Mouse (Mus musculus) spleen, embryonic (tissue): ENCODE data around the gene Trim2.

Experiments used
- CTCF ChIA-PET: fragments of 350-600 bp; sonication (Branson Sonifier 250); formaldehyde crosslinking; loops from one replicate; lab custom pipeline; 2022; lab: Charles Lee

Trim2 gene

DNA sequence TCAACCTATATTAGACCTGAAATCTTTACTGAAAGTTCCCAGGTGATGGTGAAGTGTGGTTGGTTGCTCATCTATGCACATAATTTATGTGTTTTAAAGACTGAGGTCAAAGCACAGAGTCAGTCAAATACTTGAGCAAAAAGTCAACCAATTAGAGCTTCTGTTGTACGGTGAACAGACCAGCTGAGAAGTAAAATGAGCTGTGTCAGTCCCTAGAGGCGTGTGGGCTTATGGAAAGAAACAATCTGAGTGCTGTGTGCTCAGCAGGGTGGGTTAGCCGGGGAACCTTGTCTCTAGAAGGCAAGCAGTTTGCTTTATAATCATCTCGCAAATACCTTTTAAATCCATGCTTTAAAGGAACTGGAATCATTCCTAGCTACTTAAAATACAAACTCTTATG, 149.7 kb downstream of the Trim2 start:
- CTCF ChIA-PET, result no interaction called here

DNA sequence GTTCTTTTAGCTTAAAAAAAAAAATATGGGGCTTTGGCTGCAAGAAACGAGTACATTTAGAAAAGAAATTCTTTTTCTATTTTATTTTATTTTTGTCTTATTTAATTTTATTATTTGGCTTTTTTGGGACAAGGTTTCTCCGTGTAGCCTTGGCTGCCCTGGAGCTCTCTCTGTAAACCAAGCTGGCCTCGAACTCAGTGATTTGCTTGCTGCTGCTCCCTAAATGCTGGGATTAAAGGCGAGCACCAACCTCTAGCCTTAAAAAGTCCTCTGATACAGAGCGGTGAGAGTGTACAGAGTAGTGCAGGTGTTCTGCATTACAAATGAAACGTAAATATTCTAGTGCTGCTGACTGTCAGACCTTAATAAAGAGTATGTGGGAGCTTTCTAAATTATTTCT, 150.6 kb downstream of the Trim2 start:
- CTCF ChIA-PET, result interaction anchor here (0.6 to 0.9 kb wide), 2 partner anchors 209 to 1083 kb away, joined by 3 to 5 read pairs; no protein-coding TSS in a partner anchor

DNA sequence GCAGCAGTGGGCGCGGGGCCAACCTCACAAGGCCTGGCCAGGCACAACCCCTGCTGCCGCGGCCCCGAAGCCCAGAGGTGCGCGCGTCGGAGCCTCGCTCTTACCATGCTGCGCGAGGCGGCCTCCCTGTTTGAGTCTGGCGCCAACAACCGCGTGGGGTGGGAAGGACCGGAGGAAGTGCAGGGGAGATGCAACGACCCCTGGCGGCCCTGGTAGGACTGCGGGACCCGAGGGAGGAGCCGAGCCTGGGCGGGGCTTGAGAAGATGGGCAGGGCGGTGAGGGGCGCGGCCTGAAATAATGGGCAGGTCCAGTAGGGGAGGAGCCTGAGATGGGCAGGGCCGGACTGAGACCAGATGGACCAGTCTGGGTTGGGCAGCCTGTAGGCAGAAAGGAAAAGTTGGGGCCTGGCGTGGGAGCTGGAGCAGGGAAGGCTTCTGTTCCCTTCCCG, 151.1 kb downstream of the Trim2 start, which contains the start of gene Mnd1:
Mnd1 (minus strand) TSS at position 229 of the 449 bp plus-strand sequence.
- CTCF ChIA-PET, result interaction anchor here (0.6 to 0.9 kb wide), 2 partner anchors 208 to 1083 kb away, joined by 3 to 5 read pairs; no protein-coding TSS in a partner anchor

DNA sequence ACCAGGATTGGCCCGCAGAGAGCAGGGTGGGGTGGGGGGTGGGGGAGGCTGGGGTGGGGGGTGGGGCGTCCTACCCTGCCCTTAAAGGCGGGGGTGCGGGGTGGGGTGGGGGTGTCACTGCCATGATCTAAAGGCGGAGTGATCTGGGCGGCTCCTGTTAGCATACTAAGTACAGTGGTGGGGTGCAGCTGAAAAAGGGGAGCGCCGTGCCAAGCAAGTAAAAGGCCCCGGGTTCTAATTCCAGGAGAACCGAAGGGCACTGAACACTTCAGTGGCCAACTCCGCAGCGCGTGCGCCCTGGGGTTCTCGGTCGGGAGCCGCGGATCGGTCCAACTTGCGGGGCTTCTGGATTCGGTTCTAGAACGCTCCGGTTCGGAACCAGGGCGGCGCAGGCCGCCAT, 151.5 kb downstream of the Trim2 start:
- CTCF ChIA-PET, result no interaction called here

DNA sequence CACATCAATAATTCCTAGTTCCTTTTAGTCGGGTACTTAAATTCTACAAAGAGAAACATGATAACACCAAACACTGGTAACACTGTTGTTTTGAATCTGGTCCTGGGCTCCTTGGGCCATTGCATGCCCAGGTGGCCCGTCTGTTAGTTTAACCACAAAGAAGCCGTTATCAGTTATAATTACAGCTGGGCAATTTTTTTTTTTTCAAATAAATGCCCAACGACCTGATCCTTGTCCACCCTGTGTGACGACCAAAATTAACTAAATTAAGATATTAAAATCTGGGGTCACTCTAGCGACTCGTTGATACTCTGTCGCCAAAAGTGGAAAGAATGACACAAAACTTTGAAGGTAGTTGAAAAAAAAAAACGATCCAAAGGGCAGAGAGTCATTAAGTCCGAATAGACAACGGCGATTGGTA, 151.9 kb downstream of the Trim2 start:
- CTCF ChIA-PET, result interaction anchor here (0.7 kb wide), 1 partner anchor 24 kb away, joined by 3 read pairs; no protein-coding TSS in a partner anchor

DNA sequence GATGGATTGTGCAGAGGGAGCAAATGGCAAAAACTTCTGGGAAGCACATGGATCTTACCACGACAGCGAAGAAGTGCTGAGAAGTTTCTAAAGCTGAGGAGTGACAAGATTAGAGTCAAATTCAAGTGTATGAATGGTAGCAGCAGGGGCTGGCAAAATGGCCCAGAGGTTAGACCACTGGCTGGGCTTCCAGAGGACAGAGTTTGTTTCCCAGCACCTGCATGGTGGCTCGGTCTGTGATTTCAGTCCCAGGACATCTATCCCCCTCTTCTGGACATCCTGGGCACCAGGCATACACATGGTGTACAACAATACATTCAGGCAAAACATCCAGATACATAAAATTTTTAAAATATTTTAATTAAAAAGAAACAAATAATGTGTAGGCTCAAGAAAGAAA, 156.8 kb downstream of the Trim2 start:
- CTCF ChIA-PET, result no interaction called here

DNA sequence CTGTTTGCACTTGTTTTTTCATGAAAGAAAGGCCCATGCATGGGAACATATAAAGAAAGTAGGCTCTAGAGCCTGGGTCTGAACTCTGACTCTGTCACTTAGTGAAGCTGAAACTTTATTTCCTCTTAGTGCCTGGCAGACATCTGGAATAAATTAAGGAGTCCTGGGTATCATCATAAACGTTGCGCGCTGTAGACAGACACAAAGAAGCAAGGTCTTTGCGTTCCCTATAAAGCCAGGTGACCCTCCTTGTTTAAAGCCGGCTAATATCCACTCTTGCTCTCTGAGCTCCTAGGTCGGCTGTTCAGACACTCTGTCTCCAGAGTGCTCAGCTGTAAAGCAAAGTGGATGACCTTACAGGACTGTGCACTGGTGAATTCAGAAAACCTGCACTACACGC, 165.7 kb downstream of the Trim2 start:
- CTCF ChIA-PET, result interaction anchor here (0.6 kb wide), 1 partner anchor 98 kb away, joined by 3 read pairs; no protein-coding TSS in a partner anchor

DNA sequence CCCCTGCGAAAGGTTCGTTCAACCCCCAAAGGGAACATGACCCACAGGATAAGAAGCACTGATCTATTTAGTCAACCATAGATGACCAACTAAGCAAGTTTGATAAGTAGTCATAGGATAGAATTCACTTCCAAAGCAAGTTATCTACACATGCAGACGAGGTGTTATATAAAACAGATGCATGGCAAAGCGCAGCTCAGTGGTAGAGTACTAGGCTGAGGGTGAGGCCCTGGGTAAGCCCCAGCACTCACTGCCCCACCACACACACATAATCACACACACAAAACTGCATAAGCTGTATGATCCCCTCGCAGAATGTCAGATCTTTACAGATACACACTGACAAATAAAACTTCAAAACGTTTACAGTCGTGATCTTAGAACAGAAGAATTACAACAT, 170.2 kb downstream of the Trim2 start:
- CTCF ChIA-PET, result interaction anchor here (0.7 kb wide), 1 partner anchor 14 kb away, joined by 4 read pairs; no protein-coding TSS in a partner anchor

DNA sequence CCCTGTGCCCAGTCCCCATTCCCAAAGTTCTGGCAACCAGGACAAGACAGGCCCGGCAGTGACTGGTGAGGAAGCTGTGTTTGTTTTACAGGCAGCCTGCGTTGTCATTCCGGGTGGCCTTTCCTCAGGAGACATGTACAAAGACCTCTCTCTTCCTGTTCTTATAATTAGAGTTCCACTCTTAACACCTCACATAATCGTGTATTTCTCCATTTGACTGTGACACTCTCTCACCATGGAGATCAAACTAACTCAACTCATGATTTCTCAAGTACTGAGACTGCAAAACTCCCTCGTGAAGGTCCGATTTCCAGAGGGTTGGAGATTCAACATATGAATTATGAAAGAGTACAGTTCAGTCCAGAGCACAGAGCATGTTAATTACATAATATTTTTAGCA, 170.7 kb downstream of the Trim2 start:
- CTCF ChIA-PET, result interaction anchor here (0.7 kb wide), 1 partner anchor 209 kb away, joined by 4 read pairs; no protein-coding TSS in a partner anchor

DNA sequence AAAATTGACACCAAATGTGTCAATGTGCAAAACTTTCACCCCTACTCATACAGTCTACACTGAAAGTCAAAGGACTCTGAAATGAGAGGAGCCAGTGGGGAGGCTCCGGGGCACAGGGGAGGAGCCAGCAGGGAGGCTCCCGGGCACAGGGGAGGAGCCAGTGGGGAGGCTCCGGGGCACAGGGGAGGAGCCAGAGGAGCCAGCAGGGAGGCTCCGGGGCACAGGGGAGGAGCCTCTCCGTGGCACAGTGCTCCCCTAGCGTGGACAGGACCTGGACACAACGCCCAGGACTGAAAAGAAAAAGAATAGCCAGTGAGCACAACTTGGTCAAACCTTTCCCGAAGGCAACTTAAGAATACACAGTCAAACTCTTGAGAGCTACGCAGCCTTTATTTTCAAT, 171.3 kb downstream of the Trim2 start:
- CTCF ChIA-PET, result interaction anchor here (0.7 kb wide), 1 partner anchor 208 kb away, joined by 4 read pairs; no protein-coding TSS in a partner anchor

DNA sequence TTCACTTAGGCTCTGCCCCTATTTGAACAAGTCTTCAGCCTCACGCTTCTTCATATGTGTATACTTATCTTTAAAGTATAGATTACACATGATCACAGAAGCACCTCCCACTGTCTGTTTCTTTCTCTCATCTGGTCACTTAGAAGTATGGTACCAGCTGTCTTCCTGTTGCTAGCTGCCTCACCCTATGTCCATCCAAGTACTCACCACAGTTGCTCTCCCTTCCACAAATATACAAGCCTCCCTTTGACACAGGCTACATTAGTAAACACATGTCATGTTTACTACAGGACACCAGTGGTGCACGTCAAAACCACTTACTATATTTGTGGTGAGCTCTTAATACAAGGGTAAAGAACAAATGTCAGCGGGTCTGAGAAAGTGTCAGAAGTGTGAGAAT, 175.3 kb downstream of the Trim2 start:
- CTCF ChIA-PET, result no interaction called here

DNA sequence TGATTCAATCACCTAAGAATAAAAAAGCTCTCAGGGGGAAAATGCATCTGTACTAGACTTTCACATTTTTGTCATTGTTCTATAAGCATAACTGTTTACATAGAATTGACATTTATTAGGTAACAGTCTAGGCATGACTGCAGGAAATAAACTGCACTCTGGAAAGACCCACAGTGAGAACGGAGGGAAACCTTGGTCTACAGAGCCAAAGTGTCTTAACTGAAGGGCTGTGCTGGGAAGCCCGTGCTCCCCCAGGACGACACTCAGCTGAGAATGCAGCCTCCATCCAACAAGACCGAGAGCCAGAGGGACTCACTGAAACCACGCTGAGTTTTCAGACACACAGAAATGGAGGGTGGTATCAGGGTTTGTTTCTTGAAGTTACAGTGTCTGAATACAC, 175.9 kb downstream of the Trim2 start:
- CTCF ChIA-PET, result interaction anchor here (0.6 kb wide), 1 partner anchor 884 kb away, joined by 3 read pairs; no protein-coding TSS in a partner anchor

DNA sequence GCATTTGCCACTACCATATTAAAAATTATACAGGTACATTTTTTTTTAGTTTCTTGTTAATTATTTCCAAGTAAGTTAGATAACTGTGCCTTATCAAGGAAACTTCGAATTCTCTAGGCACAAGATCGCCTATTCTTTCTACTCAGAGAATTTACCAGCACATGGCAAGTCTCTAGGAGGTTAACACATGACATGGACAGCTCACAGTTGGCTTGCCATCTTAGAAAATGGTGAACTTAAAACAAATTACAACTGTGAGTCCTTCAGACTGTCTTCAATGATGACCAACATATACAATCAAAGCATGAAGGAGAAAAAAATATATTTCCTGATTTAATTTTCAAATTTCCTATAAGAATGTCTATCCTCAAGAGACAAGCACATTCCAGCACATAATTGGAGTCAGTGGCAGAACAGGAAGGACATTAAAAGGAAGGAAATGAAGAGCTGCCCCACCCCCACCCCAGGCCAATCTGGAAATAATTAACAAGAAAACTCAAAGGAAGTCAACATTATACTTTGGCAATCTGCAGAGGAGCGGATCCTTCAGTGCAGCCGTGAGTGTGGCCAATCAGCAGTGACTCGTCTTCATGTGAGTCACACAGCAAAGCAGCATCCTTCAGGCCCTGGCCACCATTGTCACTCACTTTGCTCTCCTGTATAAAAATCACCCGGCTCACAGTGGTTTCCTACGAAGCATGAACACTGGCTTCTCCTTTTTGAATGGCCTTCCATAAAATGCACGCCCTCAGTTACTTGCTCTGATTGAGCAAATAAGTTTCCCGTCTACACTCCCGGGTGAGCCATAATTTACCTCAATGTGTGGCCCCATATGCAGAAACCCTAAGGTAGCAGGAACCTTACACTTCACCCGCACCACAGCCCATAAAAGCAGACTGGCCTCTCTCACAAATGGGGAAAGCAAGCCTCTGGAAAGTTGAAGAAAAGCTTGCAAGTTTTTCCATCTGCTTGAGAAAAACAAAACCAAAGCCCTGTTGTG, 177.5 kb downstream of the Trim2 start:
- CTCF ChIA-PET, result no interaction called here

DNA sequence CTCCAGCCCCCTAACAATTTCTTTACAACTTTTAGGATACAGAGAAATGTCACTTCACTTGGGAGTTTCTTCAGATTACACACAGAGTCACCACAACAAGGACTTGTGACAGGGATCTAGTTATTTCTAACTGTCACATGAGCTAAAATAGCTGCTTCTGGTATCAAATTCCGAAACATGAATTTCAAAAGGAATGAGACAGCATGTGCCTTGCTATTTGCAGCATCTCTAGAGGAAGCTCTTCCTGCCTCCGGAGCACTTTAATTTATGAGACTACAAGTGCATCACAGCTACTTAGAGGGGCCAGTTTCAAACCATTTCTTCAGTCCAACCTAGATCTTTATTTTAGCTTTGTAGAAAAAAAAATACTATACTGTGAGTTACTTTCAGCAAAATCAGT, 179.2 kb downstream of the Trim2 start:
- CTCF ChIA-PET, result interaction anchor here (0.5 to 0.6 kb wide), 2 partner anchors 123 to 764 kb away, joined by 3 to 4 read pairs; no protein-coding TSS in a partner anchor

DNA sequence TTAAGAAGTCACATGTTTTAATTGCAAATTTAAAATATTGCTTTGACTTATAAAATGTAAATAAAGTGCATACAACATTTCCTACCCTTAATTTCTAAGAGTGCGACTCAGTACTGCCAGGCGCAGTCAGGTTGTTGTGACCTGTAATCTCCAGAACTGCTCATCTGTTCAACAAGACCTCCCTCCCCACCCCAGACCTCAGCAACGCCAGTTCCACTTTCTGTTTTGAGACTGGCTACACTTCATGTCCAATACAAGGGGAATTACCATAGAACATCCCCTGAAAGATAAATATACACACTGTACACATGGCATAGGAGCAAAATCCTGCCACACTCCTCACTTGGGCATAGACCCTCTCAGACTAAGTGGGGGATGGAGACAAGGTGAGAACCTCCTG, 180.0 kb downstream of the Trim2 start:
- CTCF ChIA-PET, result interaction anchor here (0.6 kb wide), 1 partner anchor 124 kb away, joined by 3 read pairs; no protein-coding TSS in a partner anchor

DNA sequence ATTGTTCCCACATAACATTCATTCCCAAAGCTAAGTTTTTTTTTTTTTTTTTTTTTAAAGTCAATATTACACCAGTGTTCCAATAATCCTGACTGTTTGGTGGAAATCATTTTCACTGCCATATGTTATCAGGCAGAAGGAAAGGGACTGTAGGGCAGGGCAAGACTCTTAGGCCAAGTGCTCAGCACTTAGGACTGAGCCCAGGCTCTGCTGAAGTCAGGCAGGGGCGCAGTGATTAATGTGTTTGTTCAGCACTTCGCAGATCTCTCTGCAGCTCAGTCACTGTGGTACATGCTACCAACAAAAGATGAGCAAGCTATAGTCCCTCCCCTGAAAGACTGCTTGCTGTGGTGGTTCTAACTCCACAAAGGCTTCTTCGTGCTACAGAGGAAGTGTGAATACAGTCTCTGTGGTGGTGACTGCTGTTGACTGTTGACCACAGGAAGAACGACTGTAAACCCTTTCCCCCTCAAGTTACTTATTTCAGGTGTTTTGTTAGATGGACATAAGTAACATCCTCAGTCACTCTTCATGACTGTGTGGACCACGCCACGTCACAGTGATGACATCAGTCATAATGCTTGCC, 180.9 kb downstream of the Trim2 start:
- CTCF ChIA-PET, result interaction anchor here (0.7 kb wide), 1 partner anchor 361 kb away, joined by 8 read pairs; no protein-coding TSS in a partner anchor

DNA sequence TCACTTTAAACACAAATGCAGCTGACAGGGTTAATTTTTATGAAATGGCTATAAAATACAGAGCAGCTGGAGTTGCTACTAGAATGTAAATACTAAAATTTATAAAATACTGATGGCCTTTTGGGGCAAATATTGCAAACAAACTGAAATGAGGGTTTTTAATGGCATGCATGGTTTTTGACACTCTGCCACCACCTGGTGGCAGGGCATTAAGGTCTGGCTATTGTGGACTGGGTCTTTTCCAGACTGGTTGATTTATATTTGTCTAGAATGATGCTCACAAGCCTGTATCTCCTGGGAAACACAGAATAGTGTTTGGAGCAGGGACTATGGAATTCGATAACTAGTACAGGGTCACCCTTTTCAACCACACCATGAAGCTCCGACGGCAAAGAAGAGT, 183.2 kb downstream of the Trim2 start:
- CTCF ChIA-PET, result no interaction called here

DNA sequence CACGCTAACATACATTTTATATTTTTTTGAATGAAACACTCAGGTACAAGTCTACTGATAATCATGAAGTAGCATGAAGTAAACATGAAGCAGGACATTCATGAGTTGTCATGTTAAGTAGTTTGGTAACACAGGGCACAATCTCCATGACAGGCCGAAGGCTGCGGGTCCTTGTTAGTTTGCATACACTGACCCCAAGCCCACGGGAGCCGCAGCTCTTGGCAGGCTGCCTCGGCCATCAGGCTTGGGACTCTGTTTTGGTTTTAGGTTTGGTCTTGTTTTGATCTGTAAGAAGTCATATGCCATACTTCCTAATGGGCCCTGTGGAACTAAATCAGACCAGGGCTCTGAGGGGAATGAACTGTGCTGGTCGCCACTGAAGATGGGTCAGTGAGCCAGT, 188.0 kb downstream of the Trim2 start:
- CTCF ChIA-PET, result no interaction called here

DNA sequence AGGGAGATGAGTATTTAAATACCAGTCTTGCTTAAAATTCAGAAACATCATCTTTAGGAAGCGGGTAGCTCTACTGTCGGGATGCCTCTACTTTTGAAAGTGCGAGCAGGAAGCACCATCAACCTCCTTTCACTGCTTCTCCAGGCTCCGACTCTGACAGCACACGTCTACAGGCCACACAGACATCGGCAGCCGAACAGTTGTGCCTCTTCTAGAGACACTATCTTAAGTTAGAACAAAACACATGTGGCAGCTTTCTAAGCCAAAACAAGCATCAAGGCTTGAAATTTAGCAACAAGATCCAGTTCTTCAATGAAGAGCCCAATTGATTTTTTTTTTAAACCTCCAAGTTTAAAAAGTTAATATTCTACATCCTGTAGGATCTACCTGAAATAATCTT, 188.5 kb downstream of the Trim2 start:
- CTCF ChIA-PET, result no interaction called here
